Mouse (Mus musculus) intestine, embryonic 14.5 days (tissue): ENCODE measurements around the gene Eda. TPM values are rescaled to one million over a fixed set of nuclear protein-coding genes. Genes with fewer than 3 reads are reported as not detected.

Experiments
- ATAC-seq: fragments of 200-750 bp; cut with Nextera tagmentation; replicated peaks from 2 replicates; pipeline ENCODE4 v1.8.0; 2017; ENCODE audit warnings: low read depth, moderate number of reproducible peaks, moderate TSS enrichment, moderate library complexity; ENCODE audit not compliant: low FRiP score, low TSS enrichment
- DNase-seq: peaks from one replicate; pipeline ENCODE4 v3.0.0-alpha.2; 2018; ENCODE audit warnings: low spot score
- H3K27ac ChIP-seq: fragments of 300-500 bp; sonication (generic); 2 replicates; pipeline ENCODE4 v1.5.1; 2014; ENCODE audit warnings: low read depth, mild to moderate bottlenecking, control low read depth
- H3K27me3 ChIP-seq: fragments of 300-500 bp; sonication (generic); replicated peaks from 2 replicates; pipeline ENCODE4 v1.6.1; 2014; ENCODE audit warnings: low read length, control low read depth; ENCODE audit not compliant: control insufficient read depth, insufficient read depth
- H3K36me3 ChIP-seq: fragments of 300-500 bp; sonication (generic); 2 replicates; pipeline ENCODE4 v1.6.1; 2014; ENCODE audit warnings: low read length, control low read depth; ENCODE audit not compliant: control insufficient read depth, insufficient read depth
- H3K4me1 ChIP-seq: fragments of 300-500 bp; sonication (generic); replicated peaks from 2 replicates; pipeline ENCODE4 v1.6.1; 2014; ENCODE audit warnings: low read length, control low read depth, mixed read lengths; ENCODE audit not compliant: control insufficient read depth, insufficient read depth
- H3K4me2 ChIP-seq: fragments of 300-500 bp; sonication (generic); 2 replicates; pipeline ENCODE4 v1.6.1; 2014; ENCODE audit warnings: low read length
- H3K4me3 ChIP-seq: fragments of 300-500 bp; sonication (generic); 2 replicates; pipeline ENCODE4 v1.5.1; 2014; ENCODE audit warnings: low read depth, low read length, control low read depth, mixed read lengths
- H3K9ac ChIP-seq: fragments of 300-500 bp; sonication (generic); 2 replicates; pipeline ENCODE4 v1.6.1; 2014; ENCODE audit warnings: mild to moderate bottlenecking, low read length
- H3K9me3 ChIP-seq: fragments of 300-500 bp; sonication (generic); 2 replicates; pipeline ENCODE4 v1.6.1; 2016; ENCODE audit warnings: low read length, control low read depth; ENCODE audit not compliant: control insufficient read depth
- WGBS: fragments of 180-500 bp; shearing (Covaris S2); extraction: QIAGEN DNeasy Blood & Tissue Kit; methylation state at CpG from one replicate; pipeline ENCODE4 v1.1.7; 2014; 5-methylcytosine and 5-hydroxymethylcytosine counted together
- microRNA counts: library from miRNA; unstranded; fragments of <30 nt; microRNA quantifications from one replicate; lab custom pipeline; 2016
- microRNA-seq: library from miRNA; unstranded; fragments of <30 nt; microRNA quantifications from one replicate; pipeline ENCODE4, GENCODE M21; 2016
- polyA plus RNA-seq: library from polyadenylated mRNA; unstranded; fragments of >200 nt; fragmentation: Nextera tagmentation; extraction: Ambion mirVana; gene quantifications from 2 replicates; pipeline ENCODE4 v1.2.1, GENCODE M21; 2014

Eda gene
- polyA plus RNA-seq, 1 experiment from 2014 or later, result 1.5 TPM

- no peak for DNase-seq
- WGBS, result 91% methylated on average over 7 of the region's 7 CpGs
- ATAC-seq, result no peak
- Histone ChIP-seq H3K4me3 (no peak overlapping the region), H3K4me1 (no peaks in the 10 kb centered on the region), H3K36me3 (no peaks in the 10 kb centered on the region), H3K9ac (no peak overlapping the region), H3K9me3 (no peaks in the 10 kb centered on the region), H3K27ac (no peak overlapping the region), H3K4me2 (no peak overlapping the region), H3K27me3 (no peaks in the 10 kb centered on the region)
Observed at GRCm38 (mm10) chrX:100443532-100443931, 468.1 kb downstream of the Eda start.

MicroRNA genes within 50 kb of the gene (microRNA counts, 519-probe panel; counts per million panel counts)
- microRNA mmu-miR-676 (lab: Ali Mortazavi, UCI), result 3,144 counts per million, percentile 38 among the panel's probes with 10 or more counts

Small RNAs within 50 kb of the gene (microRNA-seq; reads per million reads assigned to microRNA genes)
- gene Mir676, result 472 reads per million, percentile 72 among the genes with 10 or more reads in this experiment

Other genes starting within 250 kb of the Eda start
- 0.11 and 0.15 TPM in 2 replicates for gene Tmem28, start 154.6 kb upstream of the Eda start, polyA plus RNA-seq